Mouse (Mus musculus): Measurements from ENCODE around the gene Gucy2f.
"Not testable (repeated sequence)": the region's sequence is repeated elsewhere in the genome, so short reads cannot be mapped to it uniquely, and the experiment has no call there.

The Gucy2f gene

GRCm38 (mm10) chrX:142196831-142197230 is at the start of gene Gucy2f:
Gene Gucy2f (minus strand): TSS chrX:142196931.
- no peak for DNase-seq (ENCODE audit: extremely low read depth, low read depth)

- DNase-seq (ENCODE audit: extremely low read depth, low read depth), result no peak
These were observed 49.1 kb upstream of the Gucy2f start for GRCm38 (mm10) chrX:142245682-142246327.

- DNase-seq (ENCODE audit: extremely low read depth, low read depth), result no peak
These were observed 40.4 kb upstream of the Gucy2f start for GRCm38 (mm10) chrX:142237101-142237500.

GRCm38 (mm10) chrX:142236146-142236545 is 39.4 kb upstream of the Gucy2f start:
- DNase-seq (ENCODE audit: extremely low read depth, low read depth), result not testable (repeated sequence)

GRCm38 (mm10) chrX:142228769-142229158 is 32.0 kb upstream of the Gucy2f start:
- no peak for DNase-seq (ENCODE audit: extremely low read depth, low read depth)

GRCm38 (mm10) chrX:142228055-142228768 is 31.5 kb upstream of the Gucy2f start:
- peak; percentile 95 for DNase-seq (ENCODE audit: extremely low read depth, low read depth)

- DNase-seq (ENCODE audit: extremely low read depth, low read depth), result peak; percentile 91
These were observed 30.8 kb upstream of the Gucy2f start for GRCm38 (mm10) chrX:142227398-142228054.

- DNase-seq (ENCODE audit: extremely low read depth, low read depth), result no peak
These were observed 29.8 kb upstream of the Gucy2f start, which contains the start of gene Nxt2 for GRCm38 (mm10) chrX:142226542-142226941. Gene Nxt2 (plus strand): TSS chrX:142226770.

- peak; percentile 58 for DNase-seq (ENCODE audit: extremely low read depth, low read depth)
These were observed 3.6 kb upstream of the Gucy2f start for GRCm38 (mm10) chrX:142200295-142200694.

GRCm38 (mm10) chrX:142195551-142195950 is 1.2 kb downstream of the Gucy2f start:
- no peak for DNase-seq (ENCODE audit: extremely low read depth, low read depth)

GRCm38 (mm10) chrX:142194420-142194819 is 2.3 kb downstream of the Gucy2f start:
- DNase-seq (ENCODE audit: extremely low read depth, low read depth), result no peak

- peak; percentile 84 for DNase-seq (ENCODE audit: extremely low read depth, low read depth)
These were observed 6.4 kb downstream of the Gucy2f start for GRCm38 (mm10) chrX:142190355-142190754.

GRCm38 (mm10) chrX:142189023-142189703 is 7.6 kb downstream of the Gucy2f start:
- no peak for DNase-seq (ENCODE audit: extremely low read depth, low read depth)

- no peak for DNase-seq (ENCODE audit: extremely low read depth, low read depth)
These were observed 14.7 kb downstream of the Gucy2f start for GRCm38 (mm10) chrX:142182026-142182425.

- DNase-seq (ENCODE audit: extremely low read depth, low read depth), result no peak
These were observed 19.8 kb downstream of the Gucy2f start for GRCm38 (mm10) chrX:142176981-142177380.

- no peak for DNase-seq (ENCODE audit: extremely low read depth, low read depth)
These were observed 81.0 kb downstream of the Gucy2f start for GRCm38 (mm10) chrX:142115779-142116178.

- DNase-seq (ENCODE audit: extremely low read depth, low read depth), result no peak
These were observed 85.5 kb downstream of the Gucy2f start for GRCm38 (mm10) chrX:142111236-142111635.

- no peak for DNase-seq (ENCODE audit: extremely low read depth, low read depth)
These were observed 99.8 kb downstream of the Gucy2f start for GRCm38 (mm10) chrX:142096904-142097303.

- DNase-seq (ENCODE audit: extremely low read depth, low read depth), result no peak
These were observed 101.2 kb downstream of the Gucy2f start for GRCm38 (mm10) chrX:142095579-142095978.

GRCm38 (mm10) chrX:142062585-142062984 is 134.1 kb downstream of the Gucy2f start:
- no peak for DNase-seq (ENCODE audit: extremely low read depth, low read depth)
